Mouse (Mus musculus): Measurements from ENCODE around the gene Kcnj4. TPM values are rescaled to one million over a fixed set of nuclear protein-coding genes. Genes with fewer than 3 reads are reported as not detected.

The Kcnj4 gene
- polyA plus RNA-seq (2015; fragmentation: Nextera tagmentation; extraction: Ambion mirVana), result 0.11 and 0.43 TPM in 2 replicates

GRCm38 (mm10) chr15:79504707-79505452, at the start of gene Kcnj4:
Kcnj4 (minus strand) TSS chr15:79505241.
- H3K9me3 ChIP-seq (ENCODE audit: control insufficient read depth, low read length), result no peaks in the 10 kb centered on the region
- peaks cover 39% of the 10 kb centered on the region for H3K27me3 ChIP-seq (replicated peaks; ENCODE audit: control insufficient read depth, insufficient read depth, low read length)
- H3K9ac ChIP-seq (replicated peaks; ENCODE audit: low read depth, low read length), result peak within 1 kb of the TSS; percentile 57
- no peak within 1 kb of the TSS for H3K27ac ChIP-seq (ENCODE audit: low read length)
- peak within 1 kb of the TSS; percentile 99 for H3K4me2 ChIP-seq (ENCODE audit: low read length)
- ATAC-seq, result peak; percentile 1; the same call in 1 of the 2 replicates
- H3K4me1 ChIP-seq (replicated peaks; ENCODE audit: control insufficient read depth, insufficient read depth, low read length), result peaks cover 25% of the 10 kb centered on the region
- under 1% methylated on average over 39 of the region's 60 CpGs for WGBS
- H3K36me3 ChIP-seq (ENCODE audit: control insufficient read depth, insufficient read depth), result no peaks in the 10 kb centered on the region
- peak within 1 kb of the TSS; percentile 61 for H3K4me3 ChIP-seq (replicated peaks; ENCODE audit: low read length)

DNA sequence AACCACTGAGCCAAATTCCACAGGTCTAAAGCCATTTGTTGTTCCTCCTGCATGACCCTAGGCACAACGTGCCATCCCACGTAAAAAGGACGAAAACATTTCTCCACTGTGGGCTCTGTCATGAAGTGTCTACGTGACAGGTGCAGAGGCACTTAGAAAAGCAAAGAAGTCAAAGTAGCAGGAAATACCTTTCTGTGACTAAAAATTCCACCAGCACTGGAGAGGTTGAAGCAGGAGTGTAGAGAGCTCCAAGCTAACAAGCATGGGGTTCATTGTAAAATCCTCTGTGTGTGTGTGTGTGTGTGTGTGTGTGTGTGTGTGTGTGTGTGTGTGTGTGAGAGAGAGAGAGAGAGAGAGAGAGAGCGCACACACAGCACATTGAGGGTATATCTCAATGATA, 47.5 kb upstream of the Kcnj4 start:
- H3K27me3 ChIP-seq (replicated peaks; ENCODE audit: control insufficient read depth, insufficient read depth, low read length), result no peaks in the 10 kb centered on the region
- H3K27ac ChIP-seq (ENCODE audit: low read length), result no peak overlapping the region
- no peaks in the 10 kb centered on the region for H3K36me3 ChIP-seq (ENCODE audit: control insufficient read depth, insufficient read depth)
- H3K4me3 ChIP-seq (replicated peaks; ENCODE audit: low read length), result no peak overlapping the region
- H3K9ac ChIP-seq (replicated peaks; ENCODE audit: low read depth, low read length), result no peak overlapping the region
- no peak for ATAC-seq
- H3K4me1 ChIP-seq (replicated peaks; ENCODE audit: control insufficient read depth, insufficient read depth, low read length), result no peaks in the 10 kb centered on the region; the same call in 1 of the 2 replicates
- no peaks in the 10 kb centered on the region for H3K9me3 ChIP-seq (ENCODE audit: control insufficient read depth, low read length)
- no peak overlapping the region for H3K4me2 ChIP-seq (ENCODE audit: low read length)
- WGBS, result 86% methylated on average over 5 of the region's 5 CpGs

DNA sequence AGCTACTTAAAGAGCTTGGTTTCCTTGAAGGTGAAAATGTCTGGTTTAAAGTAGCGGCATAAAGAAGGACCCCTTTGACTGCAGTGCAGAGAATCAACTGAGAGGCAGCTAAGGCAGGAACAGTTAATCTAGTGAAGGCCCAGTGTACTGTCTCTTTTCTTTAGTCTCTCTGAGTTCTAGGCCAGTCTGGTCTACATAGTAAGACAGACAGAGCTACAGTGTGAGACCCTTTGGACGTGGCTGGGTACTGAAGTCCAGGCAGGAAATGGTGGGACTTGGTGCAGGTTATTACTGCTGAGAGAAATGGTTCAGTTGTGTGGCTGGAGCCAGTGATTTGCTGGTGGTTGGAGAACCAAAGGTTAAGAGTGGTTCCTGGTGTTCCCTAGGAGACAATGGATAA, 43.2 kb upstream of the Kcnj4 start:
- Histone ChIP-seq H3K4me1 (replicated peaks; ENCODE audit: control insufficient read depth, insufficient read depth, low read length) (peaks cover 22% of the 10 kb centered on the region), H3K4me3 (replicated peaks; ENCODE audit: low read length) (no peak overlapping the region), H3K27ac (ENCODE audit: low read length) (no peak overlapping the region), H3K36me3 (ENCODE audit: control insufficient read depth, insufficient read depth) (peaks cover 6% of the 10 kb centered on the region), H3K27me3 (replicated peaks; ENCODE audit: control insufficient read depth, insufficient read depth, low read length) (no peaks in the 10 kb centered on the region), H3K9ac (replicated peaks; ENCODE audit: low read depth, low read length) (no peak overlapping the region), H3K9me3 (ENCODE audit: control insufficient read depth, low read length) (no peaks in the 10 kb centered on the region), H3K4me2 (ENCODE audit: low read length) (no peak overlapping the region)
- ATAC-seq, result no peak
- 100% methylated on average over 2 of the region's 2 CpGs for WGBS

DNA sequence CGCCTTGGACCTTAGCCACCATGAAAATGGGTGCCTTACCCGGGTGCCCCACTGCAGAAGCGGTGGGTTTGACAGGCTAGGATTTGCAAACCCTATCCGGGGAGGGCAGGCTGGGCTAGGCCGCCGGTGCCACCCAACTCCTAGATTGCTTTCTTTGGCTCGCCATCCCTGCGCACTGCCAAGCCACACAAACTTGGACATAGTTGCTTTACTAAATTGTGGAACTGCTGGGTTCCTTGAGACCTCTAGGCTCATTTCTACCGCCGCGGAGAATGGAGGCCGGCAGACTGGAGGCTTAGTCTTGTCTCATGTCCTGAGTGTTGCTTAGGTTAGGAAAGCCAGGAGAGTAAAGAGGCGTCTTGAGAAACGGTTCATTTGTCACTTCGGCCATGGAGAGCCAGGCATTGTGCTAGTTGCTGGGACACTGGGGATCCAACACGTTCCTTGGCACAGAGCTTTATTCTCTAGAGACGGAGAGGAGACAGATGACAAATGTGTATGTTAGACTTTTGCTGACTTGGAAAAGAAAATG, 42.3 kb upstream of the Kcnj4 start:
- Histone ChIP-seq H3K36me3 (ENCODE audit: control insufficient read depth, insufficient read depth) (peaks cover 15% of the 10 kb centered on the region), H3K9me3 (ENCODE audit: control insufficient read depth, low read length) (no peaks in the 10 kb centered on the region), H3K4me3 (replicated peaks; ENCODE audit: low read length) (peak overlapping the region; percentile 91), H3K9ac (replicated peaks; ENCODE audit: low read depth, low read length) (peak overlapping the region; percentile 66), H3K27me3 (replicated peaks; ENCODE audit: control insufficient read depth, insufficient read depth, low read length) (no peaks in the 10 kb centered on the region), H3K27ac (ENCODE audit: low read length) (peak overlapping the region; percentile 98), H3K4me2 (ENCODE audit: low read length) (peak overlapping the region; percentile 69), H3K4me1 (replicated peaks; ENCODE audit: control insufficient read depth, insufficient read depth, low read length) (peaks cover 24% of the 10 kb centered on the region)
- ATAC-seq, result no peak; the same call in 1 of the 2 replicates
- 81% methylated on average over 17 of the region's 17 CpGs for WGBS

DNA sequence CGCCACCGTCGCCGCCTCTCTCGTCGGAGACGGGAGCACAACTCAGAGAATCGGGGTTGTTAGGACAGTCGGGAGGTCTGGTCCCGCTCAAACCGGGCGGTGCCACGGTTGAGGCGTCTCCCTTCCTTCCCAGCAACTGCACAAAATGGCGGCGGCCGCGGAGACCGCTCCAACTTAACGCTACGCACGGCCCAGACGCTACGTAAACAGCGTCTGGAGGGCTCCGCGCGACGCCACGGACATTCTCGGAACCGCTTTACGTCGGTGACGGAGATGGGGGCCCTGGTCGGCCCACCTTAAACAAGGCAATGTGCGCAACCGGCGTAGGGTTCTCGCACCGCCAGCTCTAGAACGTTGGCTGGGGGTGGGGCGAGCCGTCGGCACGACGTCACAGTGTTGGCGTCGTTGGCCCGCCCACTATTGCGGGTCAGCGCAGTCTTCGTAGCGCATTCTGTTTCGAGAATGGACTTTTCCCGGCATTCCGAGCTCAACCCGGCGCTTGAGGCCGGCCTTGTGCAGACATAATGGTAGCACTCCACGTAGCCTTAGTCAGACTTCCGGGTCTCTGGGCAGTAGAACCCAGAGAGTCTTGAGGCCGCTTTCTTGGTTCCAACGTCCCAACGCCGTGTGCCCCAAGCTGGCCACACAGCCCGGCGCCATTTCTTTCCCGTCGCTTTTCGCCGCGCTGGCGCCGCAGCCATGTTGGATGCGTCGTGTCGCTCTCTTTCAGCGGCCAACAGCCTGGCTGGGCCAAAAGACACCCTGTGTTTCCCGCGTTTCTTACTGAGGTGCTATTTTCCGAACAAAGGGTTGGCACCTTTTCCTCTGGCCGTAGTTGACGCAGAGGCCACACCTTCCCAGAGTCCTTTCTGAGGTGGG, 41.6 kb upstream of the Kcnj4 start, which contains the start of gene Ddx17:
Gene Ddx17, minus strand, starts transcription at position 332 of the 879 bp plus-strand sequence.
- peaks cover 21% of the 10 kb centered on the region for H3K36me3 ChIP-seq (ENCODE audit: control insufficient read depth, insufficient read depth)
- ATAC-seq, result peak; percentile 98
- peak within 1 kb of the TSS; percentile 90 for H3K4me2 ChIP-seq (ENCODE audit: low read length)
- H3K27me3 ChIP-seq (replicated peaks; ENCODE audit: control insufficient read depth, insufficient read depth, low read length), result no peaks in the 10 kb centered on the region
- H3K9ac ChIP-seq (replicated peaks; ENCODE audit: low read depth, low read length), result peak within 1 kb of the TSS; percentile 98
- H3K4me3 ChIP-seq (replicated peaks; ENCODE audit: low read length), result peak within 1 kb of the TSS; percentile 91
- H3K27ac ChIP-seq (ENCODE audit: low read length), result peak within 1 kb of the TSS; percentile 98
- H3K4me1 ChIP-seq (replicated peaks; ENCODE audit: control insufficient read depth, insufficient read depth, low read length), result peaks cover 24% of the 10 kb centered on the region
- WGBS, result 1% methylated on average over 84 of the region's 84 CpGs
- H3K9me3 ChIP-seq (ENCODE audit: control insufficient read depth, low read length), result no peaks in the 10 kb centered on the region

DNA sequence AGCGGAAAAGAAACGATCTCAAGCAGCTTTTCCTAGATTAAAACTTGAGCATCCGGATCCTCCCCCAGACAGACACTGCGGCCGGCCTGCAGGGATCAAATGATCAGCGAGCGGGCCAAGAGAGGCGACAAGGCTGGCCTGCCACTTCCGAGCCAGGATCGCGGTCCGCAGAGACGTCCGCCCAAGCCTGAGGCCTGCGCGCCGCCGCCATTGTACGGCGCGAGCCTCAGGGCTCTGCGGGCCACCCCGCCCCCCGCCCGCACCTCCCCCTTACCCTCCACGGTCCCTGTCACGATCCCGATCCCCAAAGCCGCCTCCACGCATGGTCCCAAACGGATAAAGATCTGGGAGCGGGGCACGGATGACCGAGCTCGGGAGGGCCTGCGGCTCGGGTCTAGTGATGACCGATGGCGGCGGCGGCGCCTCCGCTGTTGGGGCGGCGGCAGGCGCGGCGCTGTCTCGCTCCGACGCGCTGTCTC, 40.9 kb upstream of the Kcnj4 start:
- H3K9me3 ChIP-seq (ENCODE audit: control insufficient read depth, low read length), result no peaks in the 10 kb centered on the region
- peaks cover 24% of the 10 kb centered on the region for H3K36me3 ChIP-seq (ENCODE audit: control insufficient read depth, insufficient read depth)
- H3K4me1 ChIP-seq (replicated peaks; ENCODE audit: control insufficient read depth, insufficient read depth, low read length), result peaks cover 24% of the 10 kb centered on the region
- peak overlapping the region; percentile 98 for H3K9ac ChIP-seq (replicated peaks; ENCODE audit: low read depth, low read length)
- H3K4me2 ChIP-seq (ENCODE audit: low read length), result peak overlapping the region; percentile 90
- H3K27me3 ChIP-seq (replicated peaks; ENCODE audit: control insufficient read depth, insufficient read depth, low read length), result no peaks in the 10 kb centered on the region
- peak overlapping the region; percentile 98 for H3K27ac ChIP-seq (ENCODE audit: low read length)
- peak overlapping the region; percentile 91 for H3K4me3 ChIP-seq (replicated peaks; ENCODE audit: low read length)
- ATAC-seq, result peak; percentile 63
- under 1% methylated on average over 51 of the region's 52 CpGs for WGBS

DNA sequence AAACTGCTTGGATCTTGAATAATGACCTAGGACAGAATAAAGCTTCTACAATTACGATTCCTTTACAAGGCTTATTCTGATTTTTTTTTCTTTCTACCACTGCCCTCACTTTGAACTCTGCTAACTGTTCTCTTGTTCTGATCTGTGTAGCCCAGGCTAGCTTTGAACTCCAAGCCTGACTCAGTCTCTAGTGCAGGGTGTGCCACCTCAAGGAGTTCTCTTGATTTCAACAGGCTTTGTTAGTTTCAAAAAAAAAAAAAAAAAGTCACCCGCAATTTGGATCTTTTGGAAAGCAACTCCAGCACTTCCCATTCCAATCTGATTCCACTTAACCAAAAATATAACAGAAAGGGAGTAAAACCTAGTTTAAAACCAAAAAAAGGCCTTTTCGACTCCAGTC, 40.5 kb upstream of the Kcnj4 start:
- peaks cover 29% of the 10 kb centered on the region for H3K36me3 ChIP-seq (ENCODE audit: control insufficient read depth, insufficient read depth)
- H3K27ac ChIP-seq (ENCODE audit: low read length), result peak overlapping the region; percentile 98
- H3K4me2 ChIP-seq (ENCODE audit: low read length), result peak overlapping the region; percentile 90
- peaks cover 24% of the 10 kb centered on the region for H3K4me1 ChIP-seq (replicated peaks; ENCODE audit: control insufficient read depth, insufficient read depth, low read length)
- H3K27me3 ChIP-seq (replicated peaks; ENCODE audit: control insufficient read depth, insufficient read depth, low read length), result no peaks in the 10 kb centered on the region
- ATAC-seq, result no peak
- H3K9me3 ChIP-seq (ENCODE audit: control insufficient read depth, low read length), result no peaks in the 10 kb centered on the region
- WGBS, result 2% methylated on average over 3 of the region's 3 CpGs
- H3K9ac ChIP-seq (replicated peaks; ENCODE audit: low read depth, low read length), result peak overlapping the region; percentile 98
- H3K4me3 ChIP-seq (replicated peaks; ENCODE audit: low read length), result peak overlapping the region; percentile 91

DNA sequence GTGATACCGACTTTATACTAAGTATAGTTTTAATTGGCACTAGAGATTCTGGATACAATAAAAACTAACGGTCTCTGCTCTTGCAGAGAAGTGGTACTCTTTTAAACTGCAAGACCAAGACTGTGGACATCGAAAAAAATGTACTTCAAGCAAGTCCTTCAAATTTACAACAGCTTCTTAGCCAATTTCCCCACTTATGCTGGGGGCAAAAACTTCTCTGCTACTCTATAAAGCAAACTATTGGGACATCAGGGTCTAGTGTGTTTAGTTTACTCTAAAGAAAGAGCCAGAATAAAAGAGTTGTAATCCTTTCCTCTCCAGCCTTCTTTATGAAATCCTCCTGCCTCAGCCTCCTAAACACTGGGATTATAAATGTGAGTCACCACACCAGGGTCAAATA, 38.9 kb upstream of the Kcnj4 start:
- Histone ChIP-seq H3K9ac (replicated peaks; ENCODE audit: low read depth, low read length) (no peak overlapping the region), H3K9me3 (ENCODE audit: control insufficient read depth, low read length) (no peaks in the 10 kb centered on the region), H3K27ac (ENCODE audit: low read length) (no peak overlapping the region), H3K36me3 (ENCODE audit: control insufficient read depth, insufficient read depth) (peaks cover 41% of the 10 kb centered on the region), H3K27me3 (replicated peaks; ENCODE audit: control insufficient read depth, insufficient read depth, low read length) (no peaks in the 10 kb centered on the region), H3K4me3 (replicated peaks; ENCODE audit: low read length) (0 out of 2 replicates have a peak overlapping the region, but pooled peaks have one; percentile 0), H3K4me2 (ENCODE audit: low read length) (peak overlapping the region; percentile 90), H3K4me1 (replicated peaks; ENCODE audit: control insufficient read depth, insufficient read depth, low read length) (peaks cover 24% of the 10 kb centered on the region)
- ATAC-seq, result no peak
- 93% methylated on average over 3 of the region's 3 CpGs for WGBS

DNA sequence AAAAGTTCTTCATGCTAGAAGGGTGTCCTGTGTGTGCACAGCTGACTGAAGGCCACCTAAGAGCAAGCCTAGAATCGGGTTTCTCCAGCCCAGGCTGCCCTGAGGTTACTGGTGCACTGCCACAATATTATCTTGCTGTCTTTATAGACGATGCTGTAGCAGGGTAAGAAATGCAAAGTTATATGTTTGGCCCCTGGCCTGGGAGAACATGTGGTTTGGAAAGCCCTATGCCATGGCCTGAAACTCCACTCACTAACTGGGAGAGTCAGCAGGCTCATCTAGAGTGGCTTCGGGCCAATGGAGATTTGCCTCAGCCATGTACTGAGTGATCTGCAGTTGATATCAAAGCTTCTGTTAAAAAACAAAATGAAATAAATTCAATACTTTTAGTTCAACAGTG, 28.8 kb upstream of the Kcnj4 start:
- no peak overlapping the region for H3K4me3 ChIP-seq (replicated peaks; ENCODE audit: low read length)
- WGBS, result 93% methylated on average over 3 of the region's 3 CpGs

More for the DNA sequence above, 28.8 kb upstream of the Kcnj4 start:
- H3K36me3 ChIP-seq (ENCODE audit: control insufficient read depth, insufficient read depth), result peaks cover 76% of the 10 kb centered on the region
- H3K9ac ChIP-seq (replicated peaks; ENCODE audit: low read depth, low read length), result no peak overlapping the region
- no peaks in the 10 kb centered on the region for H3K4me1 ChIP-seq (replicated peaks; ENCODE audit: control insufficient read depth, insufficient read depth, low read length)
- H3K9me3 ChIP-seq (ENCODE audit: control insufficient read depth, low read length), result no peaks in the 10 kb centered on the region
- H3K27ac ChIP-seq (ENCODE audit: low read length), result no peak overlapping the region
- no peak for ATAC-seq
- H3K27me3 ChIP-seq (replicated peaks; ENCODE audit: control insufficient read depth, insufficient read depth, low read length), result no peaks in the 10 kb centered on the region
- no peak overlapping the region for H3K4me2 ChIP-seq (ENCODE audit: low read length)

Measured in forebrain, embryonic 16.5 days (tissue).